Mouse (Mus musculus) retina, postnatal 1 day (tissue): Measurements from ENCODE around the gene Itfg2.

ENCODE experiments used
- DNase-seq: peaks from one replicate; pipeline ENCODE4 v3.0.0-alpha.2; 2012

Gene Itfg2

DNA sequence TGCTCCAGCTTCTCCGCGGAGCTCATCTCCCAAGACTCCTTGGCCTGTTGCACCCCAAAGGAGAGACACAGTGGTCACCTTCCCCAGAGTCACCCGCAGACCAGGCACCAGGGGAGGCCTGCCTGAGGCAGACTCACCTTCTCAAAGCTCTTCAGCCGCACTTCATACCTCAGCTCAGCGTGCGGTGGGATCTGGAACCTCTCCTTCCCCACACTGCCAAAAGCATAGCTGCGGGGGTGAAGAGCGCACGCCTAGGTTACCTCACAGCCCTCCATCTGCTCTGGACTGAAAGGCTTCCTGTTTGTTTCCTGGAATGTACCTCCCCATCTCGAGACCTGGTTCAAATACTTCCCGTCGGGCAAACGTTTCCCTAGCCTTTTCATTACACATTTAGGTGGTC lies 8.8 kb upstream of the Itfg2 start:
- DNase-seq: no peak

DNA sequence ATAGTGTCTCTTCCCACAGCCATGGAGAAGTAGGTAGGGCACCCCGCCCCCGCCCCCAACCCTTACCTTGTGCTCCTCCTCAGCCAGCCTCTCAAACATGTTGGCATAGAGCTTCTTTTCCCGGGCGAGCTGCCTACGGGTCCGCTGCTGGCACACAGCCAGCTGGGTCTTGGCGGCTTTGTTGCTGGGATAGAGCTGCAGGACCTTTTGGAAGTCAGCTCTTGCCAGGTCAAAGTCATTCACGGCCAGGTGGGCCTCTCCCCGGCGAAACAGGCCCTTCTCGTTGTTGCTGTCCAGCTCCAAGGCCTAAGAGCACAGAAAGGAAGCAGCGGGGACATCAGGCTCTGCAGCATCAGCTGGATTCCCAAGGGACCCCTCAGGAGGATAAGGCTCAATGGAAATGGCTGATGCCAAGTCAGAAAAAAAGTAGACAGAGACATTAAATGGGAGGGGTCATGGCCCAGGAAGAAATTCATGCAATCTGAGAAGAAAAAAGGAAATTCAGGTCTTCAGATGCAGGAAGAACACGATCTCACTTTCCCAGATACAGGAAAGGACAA lies 7.7 kb upstream of the Itfg2 start:
- DNase-seq: no peak

DNA sequence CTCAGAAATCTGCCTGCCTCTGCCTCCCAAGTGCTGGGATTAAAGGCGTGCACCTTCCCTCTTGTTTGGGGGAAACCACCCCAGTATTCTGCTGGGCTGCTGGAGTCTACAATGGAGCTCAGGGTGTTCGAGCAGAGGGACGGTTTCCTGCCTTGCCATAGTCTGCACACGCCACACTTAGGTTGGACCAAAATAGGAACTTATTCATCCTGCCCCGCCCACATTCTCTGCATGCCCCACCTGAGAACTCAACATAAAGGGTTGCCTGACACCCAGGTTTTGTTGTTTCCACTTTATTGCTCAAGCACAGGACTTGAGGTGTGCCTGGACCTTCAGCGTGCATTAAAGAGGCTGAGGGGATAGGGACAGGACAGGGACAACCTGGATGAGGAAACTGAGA lies 5.1 kb upstream of the Itfg2 start:
- DNase-seq: no peak

DNA sequence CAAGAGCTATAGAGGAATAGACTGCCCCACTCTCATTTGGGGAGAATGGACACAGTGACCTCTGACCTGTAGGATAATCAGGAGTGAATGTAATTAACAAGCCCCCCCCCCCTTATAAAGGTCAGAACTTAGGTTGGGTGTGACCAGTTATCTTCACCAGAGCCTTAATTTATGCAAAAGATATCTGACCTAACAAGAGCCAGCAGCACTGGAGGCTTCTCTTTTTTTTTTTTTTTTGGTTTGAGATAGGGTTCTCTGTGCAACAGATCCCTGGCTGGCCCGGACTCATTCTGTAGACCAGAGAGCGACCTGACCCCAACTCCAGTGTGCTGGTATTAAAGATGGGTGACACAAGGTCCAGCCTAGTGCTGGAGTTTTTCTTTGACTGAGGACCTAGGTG lies 4.6 kb upstream of the Itfg2 start:
- DNase-seq: no peak

- DNase-seq: no peak
Observed at GRCm38 (mm10) chr6:128427571-128427970, 2.8 kb upstream of the Itfg2 start.

- no peak for DNase-seq
Observed at GRCm38 (mm10) chr6:128425046-128425445, 315 bp upstream of the Itfg2 start.

GRCm38 (mm10) chr6:128423496-128424268 lies 1.0 kb downstream of the Itfg2 start:
- no peak for DNase-seq

GRCm38 (mm10) chr6:128421480-128421879 lies 3.3 kb downstream of the Itfg2 start:
- DNase-seq: no peak

GRCm38 (mm10) chr6:128421036-128421435 lies 3.7 kb downstream of the Itfg2 start:
- DNase-seq: no peak

- DNase-seq: no peak
Observed at GRCm38 (mm10) chr6:128418076-128418475, 6.7 kb downstream of the Itfg2 start.

GRCm38 (mm10) chr6:128416169-128416568 lies 8.6 kb downstream of the Itfg2 start:
- no peak for DNase-seq

- DNase-seq: peak; percentile 77
Observed at GRCm38 (mm10) chr6:128411115-128411514, 13.6 kb downstream of the Itfg2 start.

DNA sequence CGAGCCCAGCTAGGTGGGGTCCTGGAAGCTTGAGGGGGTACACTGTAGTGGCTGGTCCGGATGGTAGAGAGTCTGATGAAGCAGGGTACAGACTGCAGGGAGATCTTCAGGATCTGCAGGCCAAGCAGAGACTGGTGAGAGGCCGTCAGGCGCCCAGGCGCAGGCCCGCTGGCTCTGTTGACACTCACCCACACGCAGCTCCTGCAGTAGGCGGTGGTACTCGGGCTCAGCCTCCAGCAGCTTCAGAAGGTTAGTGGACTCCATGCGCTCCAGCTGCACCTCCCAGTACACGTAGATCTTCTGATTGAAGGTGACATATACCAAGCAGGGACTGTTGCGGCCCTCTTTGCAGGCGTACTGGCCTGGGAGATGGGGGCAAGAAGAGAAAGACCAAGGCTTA lies 14.4 kb downstream of the Itfg2 start:
- DNase-seq: no peak

GRCm38 (mm10) chr6:128408544-128409125 lies 16.1 kb downstream of the Itfg2 start:
- DNase-seq: no peak

DNA sequence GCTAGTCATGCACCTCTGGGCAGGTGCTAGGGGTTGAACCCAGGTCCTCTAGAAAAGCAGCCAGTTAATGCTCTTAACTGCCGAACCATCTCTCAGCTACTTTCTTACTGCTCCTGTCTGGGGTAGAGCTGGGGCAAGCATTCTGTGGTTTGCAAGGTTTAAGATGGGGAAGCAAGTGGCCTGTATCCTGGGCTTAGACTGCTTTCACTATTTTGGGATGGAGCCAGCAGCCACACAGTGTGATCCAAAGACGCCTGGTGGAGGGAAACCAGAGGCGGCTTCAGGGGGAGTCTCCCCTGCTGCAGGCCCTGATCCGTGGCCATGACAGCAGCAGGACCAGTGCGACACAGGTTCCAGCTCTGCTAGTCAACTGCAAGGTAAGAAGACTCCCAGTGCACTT lies 20.0 kb downstream of the Itfg2 start:
- DNase-seq: no peak

GRCm38 (mm10) chr6:128399421-128400185 lies 25.1 kb downstream of the Itfg2 start:
- DNase-seq: peak; percentile 61

GRCm38 (mm10) chr6:128398996-128399395 lies 25.7 kb downstream of the Itfg2 start, which contains the start of gene Nrip2:
Gene Nrip2, plus strand, starts transcription at chr6:128399296.
- DNase-seq: no peak

DNA sequence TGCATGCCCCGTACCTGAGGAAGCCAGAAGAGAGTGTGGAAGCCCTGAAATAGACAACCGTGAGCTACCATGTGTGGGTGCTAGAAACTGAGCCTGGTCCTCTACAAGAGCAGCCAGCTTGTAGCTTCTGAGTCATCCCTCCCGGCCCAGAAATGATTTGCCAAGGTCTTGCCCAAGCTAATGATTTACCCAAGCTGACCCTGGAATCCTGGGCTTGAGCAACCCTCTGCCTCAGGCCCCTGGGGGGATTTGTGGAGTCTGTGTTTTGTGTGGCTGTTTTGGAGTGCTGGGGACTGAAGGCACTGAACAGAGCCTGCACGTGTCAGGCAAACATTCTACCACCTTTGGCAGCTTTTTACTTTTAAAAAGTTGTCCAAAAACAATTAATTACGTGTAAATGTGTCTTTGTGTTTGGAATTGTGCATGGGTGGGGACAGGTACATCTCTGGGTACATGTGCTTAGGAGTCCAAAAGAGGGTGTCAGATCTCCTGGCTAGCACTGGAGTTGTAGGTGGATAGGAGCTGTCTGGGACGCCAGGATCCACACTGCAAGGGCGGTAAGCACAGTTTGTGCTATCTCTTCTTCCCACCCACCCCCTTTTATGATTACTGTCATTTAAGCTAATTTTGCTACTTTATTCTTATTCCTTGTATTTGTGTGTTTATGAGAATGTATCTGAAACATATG lies 27.0 kb downstream of the Itfg2 start:
- DNase-seq: no peak

DNA sequence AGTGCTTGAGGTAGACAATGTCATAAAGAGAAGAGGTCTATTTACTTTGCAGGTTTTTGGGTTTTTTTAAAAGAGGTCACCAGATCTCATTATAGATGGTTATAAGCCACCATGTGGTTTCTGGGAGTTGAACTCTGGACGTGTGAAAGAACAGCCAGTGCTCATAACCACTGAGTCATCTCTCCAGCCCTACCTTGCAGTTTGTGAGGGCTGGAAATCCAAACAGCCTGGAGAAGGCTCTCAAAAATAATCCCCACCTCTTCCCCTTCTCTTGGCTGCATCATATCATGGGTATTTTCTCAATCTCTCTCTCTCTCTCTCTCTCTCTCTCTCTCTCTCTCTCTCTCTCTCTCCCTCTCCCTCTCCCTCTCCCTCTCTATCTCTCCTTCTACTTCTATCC lies 34.0 kb downstream of the Itfg2 start:
- DNase-seq: no peak

DNA sequence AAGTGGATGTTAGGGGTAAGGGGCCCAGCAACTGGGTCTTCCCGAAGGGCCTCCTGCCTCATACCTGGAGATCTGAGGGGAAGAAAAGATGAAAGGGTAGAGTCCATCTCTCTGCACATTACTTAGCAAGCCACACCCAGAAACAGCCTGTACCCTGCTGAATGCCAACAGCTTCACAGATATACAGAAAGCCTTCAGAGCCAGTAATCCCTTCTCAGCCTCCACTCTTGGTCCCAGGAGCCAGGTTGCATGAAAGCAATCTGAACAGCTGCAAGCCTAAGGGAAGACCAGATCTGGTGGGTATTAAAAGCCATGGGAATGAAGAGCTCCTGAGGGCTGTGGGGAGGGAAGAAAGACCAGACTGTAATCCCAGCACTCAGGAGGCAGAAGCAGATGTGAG lies 35.5 kb downstream of the Itfg2 start:
- no peak for DNase-seq

DNA sequence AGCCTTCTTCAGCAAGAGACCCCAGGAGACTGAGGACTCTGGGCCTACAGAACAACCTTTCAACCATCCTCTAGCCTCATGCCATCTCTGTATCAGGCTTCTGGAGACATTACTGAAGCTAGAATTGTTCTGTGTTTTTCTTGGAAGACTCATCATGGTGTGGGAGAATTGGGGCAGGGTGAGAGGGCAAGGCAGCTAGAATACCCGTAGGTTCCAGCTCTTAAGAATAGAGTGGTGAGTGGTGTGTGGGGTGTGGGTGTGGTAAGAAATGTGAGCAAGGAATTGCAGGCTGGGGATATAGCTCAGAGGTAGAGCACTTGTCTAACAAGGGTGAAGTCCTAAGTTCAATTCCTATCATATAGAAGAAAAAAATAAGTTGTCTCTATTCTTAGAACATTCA lies 39.7 kb downstream of the Itfg2 start:
- no peak for DNase-seq

- DNase-seq: no peak
Observed at GRCm38 (mm10) chr6:128383752-128384151, 41.0 kb downstream of the Itfg2 start.

GRCm38 (mm10) chr6:128381254-128381653 lies 43.5 kb downstream of the Itfg2 start:
- DNase-seq: no peak
